Mouse (Mus musculus) natural killer cell, adult 2 months (primary cell): ENCODE data around the gene Actr1a.
A peak's percentile ranks its signal among the peaks of the same experiment; 100 is the strongest.

Experiments used
- DNase-seq, 2 experiments: peaks; one replicate each; pipeline ENCODE4 v3.0.0; 2022; ENCODE audit warnings: low spot score in 2 of 2

The Actr1a gene

GRCm38 (mm10) chr19:46395109-46396009 lies at the start of gene Actr1a:
Actr1a (minus strand) TSS chr19:46395748.
- DNase-seq, result peak; percentile 96 to 97

GRCm38 (mm10) chr19:46444209-46444608 lies 48.7 kb upstream of the Actr1a start:
- peak; percentile 50 to 64 for DNase-seq

- no peak for DNase-seq
Observed at GRCm38 (mm10) chr19:46443509-46443908, 48.0 kb upstream of the Actr1a start.

- DNase-seq, result peak in 1 of 2 experiments; percentile 24
Observed at GRCm38 (mm10) chr19:46435492-46435891, 39.9 kb upstream of the Actr1a start.

GRCm38 (mm10) chr19:46434591-46434990 lies 39.0 kb upstream of the Actr1a start:
- DNase-seq, result no peak

- DNase-seq, result no peak
Observed at GRCm38 (mm10) chr19:46434148-46434547, 38.6 kb upstream of the Actr1a start.

GRCm38 (mm10) chr19:46433712-46434111 lies 38.2 kb upstream of the Actr1a start:
- no peak for DNase-seq

- no peak for DNase-seq
Observed at GRCm38 (mm10) chr19:46429250-46429649, 33.7 kb upstream of the Actr1a start.

GRCm38 (mm10) chr19:46426488-46426887 lies 30.9 kb upstream of the Actr1a start:
- no peak for DNase-seq

GRCm38 (mm10) chr19:46425266-46425665 lies 29.7 kb upstream of the Actr1a start:
- no peak for DNase-seq

GRCm38 (mm10) chr19:46422384-46423338 lies 27.1 kb upstream of the Actr1a start:
- DNase-seq, result no peak

GRCm38 (mm10) chr19:46420410-46420809 lies 24.9 kb upstream of the Actr1a start:
- no peak for DNase-seq

GRCm38 (mm10) chr19:46418051-46418450 lies 22.5 kb upstream of the Actr1a start:
- DNase-seq, result no peak

- no peak for DNase-seq
Observed at GRCm38 (mm10) chr19:46416276-46416675, 20.7 kb upstream of the Actr1a start.

GRCm38 (mm10) chr19:46414486-46414885 lies 18.9 kb upstream of the Actr1a start:
- DNase-seq, result no peak

- no peak for DNase-seq
Observed at GRCm38 (mm10) chr19:46413969-46414368, 18.4 kb upstream of the Actr1a start.

- no peak for DNase-seq
Observed at GRCm38 (mm10) chr19:46412056-46412805, 16.7 kb upstream of the Actr1a start.

- no peak for DNase-seq
Observed at GRCm38 (mm10) chr19:46409506-46409905, 14.0 kb upstream of the Actr1a start.

- DNase-seq, result no peak
Observed at GRCm38 (mm10) chr19:46406592-46407386, 11.2 kb upstream of the Actr1a start.

GRCm38 (mm10) chr19:46404030-46404429 lies 8.5 kb upstream of the Actr1a start:
- DNase-seq, result no peak

- no peak for DNase-seq
Observed at GRCm38 (mm10) chr19:46400558-46400957, 5.0 kb upstream of the Actr1a start.
